Mouse (Mus musculus): ENCODE results near the gene Snap23.

DNA sequence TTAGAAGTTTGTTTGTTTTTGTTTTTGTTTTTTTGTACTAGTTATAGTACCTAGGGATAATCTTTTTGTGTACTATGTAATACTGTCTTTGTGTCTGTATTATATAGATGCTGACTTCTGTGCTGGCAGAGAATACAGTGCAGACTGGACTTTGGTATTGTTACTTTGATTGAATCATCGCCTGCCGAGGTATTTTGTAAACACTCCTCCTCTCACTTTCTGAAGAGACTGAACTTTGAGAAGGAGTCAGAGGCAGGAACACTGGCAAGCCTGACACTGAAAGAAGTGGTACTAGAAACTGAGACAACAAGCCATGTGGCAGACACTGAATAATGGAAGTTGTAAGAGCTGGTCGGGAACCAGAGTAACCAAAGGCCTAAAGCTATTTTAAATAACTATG lies 10.6 kb upstream of the Snap23 start:
- TF ChIP-seq CTCF (IDR thresholded peaks at IDR 0.05; ENCODE audit: low read depth) = no peak
- TF ChIP-seq EP300 (optimal IDR thresholded peaks at IDR 0.05) = no peak
